Mouse (Mus musculus): ENCODE measurements around the gene Gm17026. TPM values are rescaled to one million over a fixed set of nuclear protein-coding genes. Genes with fewer than 3 reads are reported as not detected.

The Gm17026 gene
- not detected in 2 replicates for polyA plus RNA-seq (2012; ENCODE audit: low replicate concordance)

DNA sequence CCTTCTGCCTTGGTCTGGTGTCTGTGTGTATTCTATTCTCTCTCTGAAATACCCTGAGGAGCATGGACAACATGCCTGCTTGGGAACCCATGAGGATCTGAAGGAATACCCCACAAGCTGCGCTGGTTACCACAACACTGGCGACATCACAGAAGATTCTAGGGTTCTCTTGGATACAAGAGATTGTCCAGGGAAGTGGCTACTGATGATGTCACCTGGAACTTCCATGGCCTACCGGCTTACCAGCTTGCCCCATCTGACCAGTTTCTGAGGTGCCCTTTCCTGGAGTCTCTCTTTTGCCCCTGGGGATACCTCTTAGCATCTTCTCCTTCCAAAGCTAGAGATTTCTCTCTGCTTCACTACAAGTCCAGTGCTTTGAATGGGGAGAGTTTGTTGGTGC is at the start of gene Gm17026:
Gm17026 (minus strand) TSS at position 101 of the 400 bp plus-strand sequence.

DNA sequence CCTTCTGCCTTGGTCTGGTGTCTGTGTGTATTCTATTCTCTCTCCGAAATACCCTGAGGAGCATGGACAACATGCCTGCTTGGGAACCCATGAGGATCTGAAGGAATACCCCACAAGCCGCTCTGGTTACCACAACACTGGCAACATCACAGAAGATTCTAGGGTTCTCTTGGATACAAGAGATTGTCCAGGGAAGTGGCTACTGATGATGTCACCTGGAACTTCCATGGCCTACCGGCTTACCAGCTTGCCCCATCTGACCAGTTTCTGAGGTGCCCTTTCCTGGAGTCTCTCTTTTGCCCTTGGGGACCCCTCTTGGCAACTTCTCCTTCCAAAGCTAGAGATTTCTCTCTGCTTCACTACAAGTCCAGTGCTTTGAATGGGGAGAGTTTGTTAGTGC is 37.4 kb upstream of the Gm17026 start, which contains the start of gene Gm9611:
Gm9611 (minus strand) TSS at position 101 of the 400 bp plus-strand sequence.

Other genes starting within 250 kb of the Gm17026 start
- gene Gm7951, start 142.7 kb downstream of the Gm17026 start, polyA plus RNA-seq (2012; ENCODE audit: low replicate concordance) = not detected in 2 replicates
- gene Gm17027, start 97.4 kb downstream of the Gm17026 start, polyA plus RNA-seq (2012; ENCODE audit: low replicate concordance) = not detected in 2 replicates
- gene Gm3573, start 69.3 kb downstream of the Gm17026 start, polyA plus RNA-seq (2012; ENCODE audit: low replicate concordance) = not detected in 2 replicates
- not detected in 2 replicates for gene Gm9611, start 37.3 kb upstream of the Gm17026 start, polyA plus RNA-seq (2012; ENCODE audit: low replicate concordance)
- not detected in 2 replicates for gene Gm7995, start 50.2 kb upstream of the Gm17026 start, polyA plus RNA-seq (2012; ENCODE audit: low replicate concordance)
- not detected in 2 replicates for gene Gm8005, start 179.6 kb upstream of the Gm17026 start, polyA plus RNA-seq (2012; ENCODE audit: low replicate concordance)
- not detected in 2 replicates for gene Gm8011, start 203.8 kb upstream of the Gm17026 start, polyA plus RNA-seq (2012; ENCODE audit: low replicate concordance)
- gene Gm8020, start 242.3 kb upstream of the Gm17026 start, polyA plus RNA-seq (2012; ENCODE audit: low replicate concordance) = not detected in 2 replicates